Mouse (Mus musculus) small intestine, adult 2 months (tissue): ENCODE data around the gene Blvra.

Experiments used
- CTCF ChIP-seq: fragments of 200-500 bp; IDR thresholded peaks from 2 replicates; pipeline ENCODE4 v1.5.1; 2012; ENCODE audit warnings: low read depth, mild to moderate bottlenecking, control low read depth, inconsistent platforms, low read length, moderate library complexity, mixed read lengths; ENCODE audit not compliant: insufficient replicate concordance, insufficient read length; ENCODE audit errors: extremely low read depth
- POLR2A ChIP-seq: fragments of 200-500 bp; IDR thresholded peaks from 2 replicates; pipeline ENCODE4 v1.6.1; 2012; ENCODE audit warnings: low read depth, mild to moderate bottlenecking, control low read depth, inconsistent platforms, low read length, moderate library complexity

- TF ChIP-seq POLR2A: no peak
- no peak for TF ChIP-seq CTCF
Measured at GRCm38 (mm10) chr2:127061471-127061870, 9.0 kb upstream of the Blvra start.
